ENCODE assay signal across 12 mouse cellular contexts in the genomic region with DNA sequence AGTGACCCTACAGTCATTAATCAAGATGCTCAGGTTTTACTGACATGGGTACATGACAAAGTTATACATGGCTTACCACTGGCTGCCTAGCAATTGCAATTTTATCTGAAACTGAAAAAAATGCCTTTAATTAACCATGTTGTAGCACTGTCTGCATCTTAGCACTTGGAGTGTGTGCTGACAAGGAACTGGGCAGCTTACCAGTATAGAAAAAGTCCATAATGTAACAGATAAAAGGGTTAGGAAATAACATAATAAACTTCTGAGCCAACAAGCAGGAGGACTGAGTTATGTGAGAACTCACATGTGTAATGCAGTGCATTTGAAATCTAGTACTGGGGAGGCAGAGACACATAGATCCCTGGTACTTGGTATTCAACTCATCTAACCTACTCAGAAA.
"Had no signal": no experiment of that assay in that cellular context is flagged by ENCODE, and none has a peak within 500 bp of the region (broad histone marks: within the 10 kb centered on the region; RNA-seq: fewer than 3 reads in every experiment).

No protein-coding gene starts in this region.

- H3K4me3 ChIP-seq: kidney, embryonic 15.5 days; limb, embryonic 15.5 days; liver, embryonic 13.5 days; midbrain, embryonic 13.5 days; stomach, embryonic 15.5 days had no signal

- H3K4me2 ChIP-seq: kidney, embryonic 15.5 days; limb, embryonic 15.5 days; liver, embryonic 13.5 days; midbrain, embryonic 13.5 days; stomach, embryonic 15.5 days had no signal

- H3K4me1 ChIP-seq: kidney, embryonic 15.5 days; limb, embryonic 15.5 days; liver, embryonic 13.5 days; stomach, embryonic 15.5 days had no signal

- H3K27ac ChIP-seq: kidney, embryonic 15.5 days; limb, embryonic 15.5 days; liver, embryonic 13.5 days; midbrain, embryonic 13.5 days; stomach, embryonic 15.5 days had no signal

- H3K9me3 ChIP-seq: kidney, embryonic 15.5 days; limb, embryonic 15.5 days; liver, embryonic 13.5 days; midbrain, embryonic 13.5 days; stomach, embryonic 15.5 days had no signal

- H3K36me3 ChIP-seq: kidney, embryonic 15.5 days; limb, embryonic 15.5 days; liver, embryonic 13.5 days; midbrain, embryonic 13.5 days; stomach, embryonic 15.5 days had no signal

- DNase-seq: kidney, adult 2 months; kidney, postnatal 14 days; liver, embryonic 13.5 days; liver, postnatal 0 days; lung, postnatal 36 days; right cerebral cortex, postnatal 14 days; thymus, adult 2 months; thymus, postnatal 25 days had no signal

- ATAC-seq: liver, postnatal 0 days; midbrain, embryonic 13.5 days had no signal

- H3K9ac ChIP-seq: kidney, embryonic 15.5 days; limb, embryonic 15.5 days; liver, embryonic 13.5 days; liver, postnatal 0 days; midbrain, embryonic 13.5 days; stomach, embryonic 15.5 days had no signal

- H3K27me3 ChIP-seq: kidney, embryonic 15.5 days; limb, embryonic 15.5 days; liver, embryonic 13.5 days; midbrain, embryonic 13.5 days; stomach, embryonic 15.5 days had no signal
